Mouse (Mus musculus) CD4-positive naive resting alpha-beta T cell, adult 76 days (primary cell): ENCODE data around the gene Slc25a40. TPM values are rescaled to one million over a fixed set of nuclear protein-coding genes. Genes with fewer than 3 reads are reported as not detected.

Experiments
- total RNA-seq: library from RNA; stranded (reverse); gene quantifications from one replicate; pipeline ENCODE4 v1.2.4, GENCODE M21; 2023

Gene Slc25a40
- total RNA-seq: 23.6 TPM

DNA sequence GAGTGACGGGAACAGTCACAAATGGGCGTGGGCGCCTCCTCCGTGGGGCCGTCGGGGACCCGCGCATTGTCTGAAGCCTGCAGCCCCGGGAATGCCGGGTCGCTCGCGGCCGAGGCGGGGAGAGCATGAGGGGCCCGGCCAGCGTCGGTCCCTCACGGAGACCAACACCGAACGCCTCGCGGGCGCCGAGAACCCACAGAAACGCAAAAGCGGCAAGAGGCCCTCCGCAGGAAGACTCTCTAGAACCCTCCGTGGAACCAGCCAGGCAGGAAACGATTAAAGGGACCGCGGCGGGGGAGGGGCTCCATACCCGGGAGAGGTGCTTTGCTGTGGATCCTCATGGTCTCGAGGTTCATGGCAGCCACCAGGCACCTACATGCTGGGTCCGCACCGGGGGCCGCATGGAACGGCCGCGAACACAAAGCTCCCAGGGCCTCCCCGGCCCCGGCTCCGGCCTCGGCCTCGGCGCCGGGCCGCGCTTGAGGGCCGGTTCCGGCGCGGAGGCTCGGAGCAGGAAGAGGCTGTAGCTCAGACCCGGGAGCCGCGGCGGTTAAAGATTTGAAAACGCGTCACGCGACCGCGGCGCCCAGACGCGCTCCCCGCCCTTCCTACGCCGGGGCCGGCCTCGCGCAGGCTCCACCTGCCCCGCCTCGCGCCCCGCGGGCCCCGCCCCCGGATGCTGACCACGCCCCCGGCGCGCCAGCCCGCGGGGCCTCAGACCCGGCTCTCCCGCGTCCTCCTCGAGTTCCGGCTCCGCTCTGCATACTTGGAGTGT, at the start of gene Slc25a40, which contains the start of gene Dbf4:
Slc25a40 (plus strand) TSS at position 694 of the 775 bp plus-strand sequence.
Dbf4 (minus strand) TSS at position 560 of the 775 bp plus-strand sequence.

Other genes starting within 250 kb of the Slc25a40 start
- gene Adam22, start 54.7 kb upstream of the Slc25a40 start, total RNA-seq: 0.12 TPM
- gene Dbf4, start 134 bp upstream of the Slc25a40 start, total RNA-seq: 127 TPM
- 20.2 TPM for gene Rundc3b, start 200.1 kb downstream of the Slc25a40 start, total RNA-seq
- 5.0 TPM for gene Abcb1a, start 237.2 kb downstream of the Slc25a40 start, total RNA-seq